Mouse (Mus musculus): ENCODE results near the gene Hpgds.

DNA sequence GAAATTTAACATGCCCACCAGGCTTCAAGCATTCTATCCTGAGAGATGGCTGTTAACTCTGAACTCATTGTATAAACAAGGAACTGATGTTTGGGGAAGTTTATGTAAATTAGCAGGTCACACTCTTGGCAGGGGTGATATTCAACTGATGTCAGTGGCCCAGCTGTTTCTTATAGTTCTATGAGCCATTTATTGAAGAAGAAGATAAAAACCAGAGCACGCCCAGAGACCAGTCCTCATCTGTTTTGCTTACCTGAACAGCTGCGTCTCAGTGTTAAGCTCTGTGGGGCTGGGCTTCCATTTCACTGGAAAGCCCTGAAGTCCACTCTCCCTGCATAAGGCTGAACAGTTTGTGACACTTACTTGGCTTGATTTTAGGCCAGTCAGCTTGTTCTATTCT lies 6.9 kb downstream of the Hpgds start:
- TF ChIP-seq POLR2A (IDR thresholded peaks at IDR 0.05; ENCODE audit: low read depth, low read length) = no peak
- no peak for TF ChIP-seq CTCF (IDR thresholded peaks at IDR 0.05; ENCODE audit: extremely low read depth, insufficient read length, insufficient replicate concordance, low read depth, low read length)

Measured in small intestine, adult 2 months (tissue).